Mouse (Mus musculus): ENCODE measurements around the gene Lpp. TPM values are rescaled to one million over a fixed set of nuclear protein-coding genes. Genes with fewer than 3 reads are reported as not detected.

Lpp gene
- total and polyA plus RNA-seq, 3 experiments: not detected

DNA sequence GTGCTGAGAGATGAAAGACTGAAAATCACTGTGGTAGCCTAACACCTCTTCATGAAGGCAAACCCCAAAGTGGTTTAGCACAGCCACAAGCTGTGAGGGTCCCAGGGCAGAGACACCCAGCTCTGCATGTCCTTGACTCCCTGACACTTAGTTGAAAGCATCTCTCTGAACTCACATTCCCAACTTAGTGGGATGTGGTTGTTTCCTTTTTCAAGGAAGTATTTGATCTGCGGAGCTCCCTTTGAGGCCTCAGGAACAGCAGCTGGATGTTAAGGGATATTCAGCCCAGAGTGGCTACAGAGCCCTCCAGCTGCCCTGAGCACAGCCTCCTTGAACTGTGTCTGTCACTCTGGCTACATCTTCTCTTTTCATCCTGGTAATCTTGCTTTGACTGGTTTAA, 48.0 kb downstream of the Lpp start:
- Histone ChIP-seq H3K27ac (ENCODE audit: control insufficient read depth, low read depth, low read length) (no peak overlapping the region), H3K36me3 (ENCODE audit: control insufficient read depth in 1 of 2, insufficient read depth in 2 of 2, low read length in 2 of 2) (no peaks in the 10 kb centered on the region), H3K27me3 (ENCODE audit: control insufficient read depth in 1 of 2, insufficient read depth in 2 of 2, low read length in 2 of 2) (no peaks in the 10 kb centered on the region), H3K9me3 (replicated peaks; ENCODE audit: insufficient read depth, low read length) (no peaks in the 10 kb centered on the region), H3K79me2 (ENCODE audit: control insufficient read depth, insufficient read depth, low read length, poor library complexity) (no peaks in the 10 kb centered on the region), H3K9ac (ENCODE audit: control insufficient read depth, low read depth, low read length, poor library complexity, severe bottlenecking) (no peak overlapping the region), H3K4me1 (ENCODE audit: control insufficient read depth in 1 of 2, insufficient read depth in 2 of 2, low read length in 2 of 2) (no peaks in the 10 kb centered on the region), H3K4me3 (ENCODE audit: control insufficient read depth in 1 of 2, insufficient read depth in 1 of 2, low read depth in 2 of 2, low read length in 2 of 2) (no peak overlapping the region)
- TF ChIP-seq TCF12 (IDR thresholded peaks at IDR 0.05; ENCODE audit: low read depth, low read length): no peak
- no peak for TF ChIP-seq CHD1 (IDR thresholded peaks at IDR 0.05; ENCODE audit: low read depth, low read length)
- no peak for TF ChIP-seq CTCF (IDR thresholded peaks at IDR 0.05 in 2 of 3, conservative IDR thresholded peaks at IDR 0.05 in 1 of 3; ENCODE audit: control insufficient read depth in 1 of 3, insufficient read depth in 1 of 3, low read depth in 2 of 3, low read length in 3 of 3, poor library complexity in 1 of 3, severe bottlenecking in 1 of 3)
- TF ChIP-seq MAZ (IDR thresholded peaks at IDR 0.05; ENCODE audit: low read depth, low read length): no peak
- no peak for TF ChIP-seq ZC3H11A (IDR thresholded peaks at IDR 0.05; ENCODE audit: low read depth, low read length)
- no peak for TF ChIP-seq GABPA (IDR thresholded peaks at IDR 0.05; ENCODE audit: low read depth, low read length)
- TF ChIP-seq MAFK (IDR thresholded peaks at IDR 0.05; ENCODE audit: borderline replicate concordance, low read depth, low read length): no peak
- no peak for TF ChIP-seq HCFC1 (IDR thresholded peaks at IDR 0.05; ENCODE audit: low read depth, low read length)
- no peak for TF ChIP-seq NELFE (IDR thresholded peaks at IDR 0.05; ENCODE audit: low read depth, low read length)
- no peak for TF ChIP-seq NRF1 (IDR thresholded peaks at IDR 0.05; ENCODE audit: insufficient read depth, low read depth, low read length, poor library complexity, severe bottlenecking)
- TF ChIP-seq RAD21 (IDR thresholded peaks at IDR 0.05; ENCODE audit: low read depth, low read length): no peak
- TF ChIP-seq ZNF384 (IDR thresholded peaks at IDR 0.05; ENCODE audit: low read depth, low read length): no peak
- no peak for TF ChIP-seq UBTF (IDR thresholded peaks at IDR 0.05; ENCODE audit: borderline replicate concordance, insufficient read depth, low read depth, low read length)
- DNase-seq (ENCODE audit: low read depth, low spot score): no peak

- TF ChIP-seq CTCF (IDR thresholded peaks at IDR 0.05 in 2 of 3, conservative IDR thresholded peaks at IDR 0.05 in 1 of 3; ENCODE audit: control insufficient read depth in 1 of 3, insufficient read depth in 1 of 3, low read depth in 2 of 3, low read length in 3 of 3, poor library complexity in 1 of 3, severe bottlenecking in 1 of 3): no peak
- no peak for TF ChIP-seq ELF1 (IDR thresholded peaks at IDR 0.05; ENCODE audit: low read depth, low read length)
- no peak for TF ChIP-seq POLR2A (IDR thresholded peaks at IDR 0.05; ENCODE audit: control insufficient read depth in 1 of 2, insufficient read depth in 1 of 2, low read depth in 1 of 2, low read length in 2 of 2, poor library complexity in 1 of 2)
- no peak for TF ChIP-seq ETS1 (IDR thresholded peaks at IDR 0.05; ENCODE audit: low read depth, low read length)
- no peak for TF ChIP-seq JUND (IDR thresholded peaks at IDR 0.05; ENCODE audit: low read depth, low read length)
- TF ChIP-seq POLR2AphosphoS5 (IDR thresholded peaks at IDR 0.05; ENCODE audit: borderline replicate concordance, low read depth, low read length): no peak
- no peak for TF ChIP-seq TCF12 (IDR thresholded peaks at IDR 0.05; ENCODE audit: low read depth, low read length)
- TF ChIP-seq MEF2A (IDR thresholded peaks at IDR 0.05; ENCODE audit: extremely low read depth, insufficient replicate concordance, low read depth, low read length, poor library complexity, severe bottlenecking): no peak
- Histone ChIP-seq H3K27me3 (ENCODE audit: control insufficient read depth in 1 of 2, insufficient read depth in 2 of 2, low read length in 2 of 2) (no peaks in the 10 kb centered on the region), H3K9me3 (replicated peaks; ENCODE audit: insufficient read depth, low read length) (no peaks in the 10 kb centered on the region), H3K79me2 (ENCODE audit: control insufficient read depth, insufficient read depth, low read length, poor library complexity) (no peaks in the 10 kb centered on the region), H3K4me3 (ENCODE audit: control insufficient read depth in 1 of 2, insufficient read depth in 1 of 2, low read depth in 2 of 2, low read length in 2 of 2) (no peak overlapping the region), H3K27ac (ENCODE audit: control insufficient read depth, low read depth, low read length) (no peak overlapping the region), H3K9ac (ENCODE audit: control insufficient read depth, low read depth, low read length, poor library complexity, severe bottlenecking) (no peak overlapping the region), H3K4me1 (ENCODE audit: control insufficient read depth in 1 of 2, insufficient read depth in 2 of 2, low read length in 2 of 2) (no peaks in the 10 kb centered on the region), H3K36me3 (ENCODE audit: control insufficient read depth in 1 of 2, insufficient read depth in 2 of 2, low read length in 2 of 2) (no peaks in the 10 kb centered on the region)
- no peak for DNase-seq (ENCODE audit: low read depth, low spot score)
These were observed 49.3 kb downstream of the Lpp start for GRCm38 (mm10) chr16:24442500-24443122.
